Mouse (Mus musculus): ENCODE measurements around the gene Smarca4. TPM values are rescaled to one million over a fixed set of nuclear protein-coding genes. Genes with fewer than 3 reads are reported as not detected.

Gene Smarca4
- polyA plus RNA-seq, 1 experiment from 2014 or later, result 70.9 TPM

DNA sequence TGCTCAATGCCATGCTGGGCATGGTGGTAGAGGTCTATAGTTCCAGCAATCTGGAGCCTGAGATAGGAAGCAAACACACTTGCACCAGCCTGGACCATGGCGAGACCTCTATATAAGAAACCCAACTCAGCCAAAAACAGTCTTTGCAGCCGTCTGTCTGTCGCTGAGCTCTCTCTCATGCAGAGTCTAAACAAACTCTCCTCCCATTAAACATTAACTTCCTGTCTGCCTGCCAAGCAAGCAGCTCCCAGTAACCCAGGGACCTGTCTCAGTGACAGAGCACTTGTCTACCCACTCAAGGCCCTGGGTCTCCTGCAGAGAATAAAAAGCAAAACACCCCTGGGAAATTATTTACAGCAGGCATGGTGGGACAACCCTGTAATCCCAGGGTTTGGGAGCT is 120.6 kb downstream of the Smarca4 start:
- no peaks in the 10 kb centered on the region for H3K27me3 ChIP-seq (replicated peaks; ENCODE audit: control insufficient read depth, insufficient read depth, low read length)
- H3K4me1 ChIP-seq (ENCODE audit: control insufficient read depth, insufficient read depth, low read length), result no peaks in the 10 kb centered on the region
- no peak for DNase-seq (ENCODE audit: low spot score)
- no peak overlapping the region for H3K9ac ChIP-seq (ENCODE audit: low read depth, low read length)
- no peak overlapping the region for H3K4me3 ChIP-seq (ENCODE audit: low read depth, low read length)
- no peaks in the 10 kb centered on the region for H3K9me3 ChIP-seq (ENCODE audit: control insufficient read depth, low read length)
- peaks cover 96% of the 10 kb centered on the region for H3K36me3 ChIP-seq (ENCODE audit: control insufficient read depth, insufficient read depth, low read length)
- no peak for ATAC-seq (ENCODE audit: low read depth)
- H3K27ac ChIP-seq (replicated peaks; ENCODE audit: low read depth, low read length), result no peak overlapping the region
- no peak overlapping the region for H3K4me2 ChIP-seq (ENCODE audit: low read depth, low read length)
- 90% methylated on average over 3 of the region's 3 CpGs for WGBS

DNA sequence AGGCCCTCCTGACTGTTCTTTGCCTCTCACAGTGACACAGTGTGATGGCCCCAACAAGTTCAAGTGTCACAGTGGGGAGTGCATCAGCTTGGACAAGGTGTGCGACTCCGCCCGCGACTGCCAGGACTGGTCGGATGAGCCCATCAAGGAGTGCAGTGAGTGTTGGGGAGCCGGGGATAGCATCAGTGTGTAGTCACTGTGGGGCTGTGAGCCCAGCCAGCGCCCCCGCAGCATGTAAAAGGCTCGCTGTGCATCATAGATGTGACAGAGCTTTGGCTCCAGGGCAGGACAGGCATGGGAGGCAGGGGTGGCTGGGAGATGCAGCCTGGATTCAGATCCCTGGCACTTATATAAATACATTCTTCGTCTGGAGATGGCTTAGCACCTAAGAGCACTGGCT is 121.2 kb downstream of the Smarca4 start:
- H3K27ac ChIP-seq (replicated peaks; ENCODE audit: low read depth, low read length), result no peak overlapping the region
- no peak overlapping the region for H3K4me2 ChIP-seq (ENCODE audit: low read depth, low read length)
- H3K36me3 ChIP-seq (ENCODE audit: control insufficient read depth, insufficient read depth, low read length), result peaks cover 96% of the 10 kb centered on the region
- H3K4me3 ChIP-seq (ENCODE audit: low read depth, low read length), result no peak overlapping the region
- WGBS, result 85% methylated on average over 9 of the region's 10 CpGs
- H3K9me3 ChIP-seq (ENCODE audit: control insufficient read depth, low read length), result no peaks in the 10 kb centered on the region
- no peaks in the 10 kb centered on the region for H3K4me1 ChIP-seq (ENCODE audit: control insufficient read depth, insufficient read depth, low read length)
- ATAC-seq (ENCODE audit: low read depth) (no peak), DNase-seq (ENCODE audit: low spot score) (no peak)
- H3K27me3 ChIP-seq (replicated peaks; ENCODE audit: control insufficient read depth, insufficient read depth, low read length), result no peaks in the 10 kb centered on the region
- no peak overlapping the region for H3K9ac ChIP-seq (ENCODE audit: low read depth, low read length)

DNA sequence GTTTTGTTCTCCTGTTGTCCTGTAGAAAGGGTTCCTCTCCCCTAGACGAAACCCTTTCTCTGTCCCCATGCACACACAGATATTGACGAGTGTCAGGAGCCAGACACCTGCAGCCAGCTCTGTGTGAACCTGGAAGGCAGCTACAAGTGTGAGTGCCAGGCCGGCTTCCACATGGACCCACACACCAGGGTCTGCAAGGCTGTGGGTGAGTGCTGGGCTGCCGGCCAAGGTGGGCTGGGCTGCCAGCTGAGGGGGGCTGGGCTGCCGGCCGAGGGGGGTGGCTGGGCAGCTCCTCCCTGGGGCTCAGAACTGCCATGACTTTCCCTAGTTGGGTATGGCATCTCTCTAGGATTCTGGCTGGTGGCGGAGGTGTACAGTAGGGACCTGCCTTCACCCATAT is 122.8 kb downstream of the Smarca4 start:
- no peak overlapping the region for H3K4me3 ChIP-seq (ENCODE audit: low read depth, low read length)
- H3K9ac ChIP-seq (ENCODE audit: low read depth, low read length), result no peak overlapping the region
- H3K9me3 ChIP-seq (ENCODE audit: control insufficient read depth, low read length), result no peaks in the 10 kb centered on the region
- no peak for ATAC-seq (ENCODE audit: low read depth)
- no peak overlapping the region for H3K27ac ChIP-seq (replicated peaks; ENCODE audit: low read depth, low read length)
- no peak for DNase-seq (ENCODE audit: low spot score)
- WGBS, result 91% methylated on average over 7 of the region's 7 CpGs
- peaks cover 93% of the 10 kb centered on the region for H3K36me3 ChIP-seq (ENCODE audit: control insufficient read depth, insufficient read depth, low read length)
- no peaks in the 10 kb centered on the region for H3K4me1 ChIP-seq (ENCODE audit: control insufficient read depth, insufficient read depth, low read length)
- no peak overlapping the region for H3K4me2 ChIP-seq (ENCODE audit: low read depth, low read length)
- no peaks in the 10 kb centered on the region for H3K27me3 ChIP-seq (replicated peaks; ENCODE audit: control insufficient read depth, insufficient read depth, low read length)

- DNase-seq (ENCODE audit: low spot score), result no peak
- peaks cover 93% of the 10 kb centered on the region for H3K36me3 ChIP-seq (ENCODE audit: control insufficient read depth, insufficient read depth, low read length)
- no peaks in the 10 kb centered on the region for H3K27me3 ChIP-seq (replicated peaks; ENCODE audit: control insufficient read depth, insufficient read depth, low read length)
- no peak overlapping the region for H3K9ac ChIP-seq (ENCODE audit: low read depth, low read length)
- H3K9me3 ChIP-seq (ENCODE audit: control insufficient read depth, low read length), result no peaks in the 10 kb centered on the region
- H3K27ac ChIP-seq (replicated peaks; ENCODE audit: low read depth, low read length), result no peak overlapping the region
- 94% methylated on average over 14 of the region's 14 CpGs for WGBS
- no peak overlapping the region for H3K4me3 ChIP-seq (ENCODE audit: low read depth, low read length)
- H3K4me1 ChIP-seq (ENCODE audit: control insufficient read depth, insufficient read depth, low read length), result no peaks in the 10 kb centered on the region
- ATAC-seq (ENCODE audit: low read depth), result no peak
- no peak overlapping the region for H3K4me2 ChIP-seq (ENCODE audit: low read depth, low read length)
Measured at GRCm38 (mm10) chr9:21740427-21740826, 124.5 kb downstream of the Smarca4 start.

- Histone ChIP-seq H3K4me2 (ENCODE audit: low read depth, low read length) (no peak overlapping the region), H3K36me3 (ENCODE audit: control insufficient read depth, insufficient read depth, low read length) (peaks cover 94% of the 10 kb centered on the region), H3K4me1 (ENCODE audit: control insufficient read depth, insufficient read depth, low read length) (no peaks in the 10 kb centered on the region), H3K27ac (replicated peaks; ENCODE audit: low read depth, low read length) (no peak overlapping the region), H3K9ac (ENCODE audit: low read depth, low read length) (no peak overlapping the region), H3K9me3 (ENCODE audit: control insufficient read depth, low read length) (no peaks in the 10 kb centered on the region), H3K27me3 (replicated peaks; ENCODE audit: control insufficient read depth, insufficient read depth, low read length) (no peaks in the 10 kb centered on the region), H3K4me3 (ENCODE audit: low read depth, low read length) (no peak overlapping the region)
- 94% methylated on average over 10 of the region's 11 CpGs for WGBS
- no peak for DNase-seq (ENCODE audit: low spot score)
- ATAC-seq (ENCODE audit: low read depth), result no peak
Measured at GRCm38 (mm10) chr9:21741514-21741913, 125.5 kb downstream of the Smarca4 start.

DNA sequence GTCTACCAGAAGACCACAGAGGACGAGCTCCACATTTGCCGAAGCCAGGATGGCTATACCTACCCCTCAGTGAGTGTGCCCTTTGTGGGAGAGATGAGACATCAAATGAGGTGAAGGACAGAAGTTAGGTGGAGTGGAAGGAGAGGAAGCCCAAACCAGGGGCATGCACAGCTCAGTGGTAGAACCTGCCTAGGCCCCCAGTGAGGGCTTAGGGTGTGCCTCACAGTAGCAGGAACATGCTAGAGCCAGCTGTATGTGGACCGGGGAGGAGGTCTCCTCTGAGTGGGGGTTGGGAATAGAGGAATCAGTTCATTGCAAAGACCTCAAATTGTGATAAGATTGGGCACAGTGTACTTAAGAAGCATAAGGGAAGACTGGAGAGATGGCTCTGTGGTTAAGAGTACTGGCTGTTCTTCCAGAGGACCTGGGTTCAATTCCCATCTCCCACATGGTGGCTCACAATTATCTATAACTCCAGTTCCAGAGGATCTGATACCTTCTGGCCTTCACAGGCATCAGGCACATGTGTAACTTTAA is 131.3 kb downstream of the Smarca4 start:
- H3K9me3 ChIP-seq (ENCODE audit: control insufficient read depth, low read length), result no peaks in the 10 kb centered on the region
- no peaks in the 10 kb centered on the region for H3K27me3 ChIP-seq (replicated peaks; ENCODE audit: control insufficient read depth, insufficient read depth, low read length)
- no peak overlapping the region for H3K4me2 ChIP-seq (ENCODE audit: low read depth, low read length)
- no peak for DNase-seq (ENCODE audit: low spot score)
- no peak overlapping the region for H3K9ac ChIP-seq (ENCODE audit: low read depth, low read length)
- peaks cover 75% of the 10 kb centered on the region for H3K36me3 ChIP-seq (ENCODE audit: control insufficient read depth, insufficient read depth, low read length)
- no peak overlapping the region for H3K4me3 ChIP-seq (ENCODE audit: low read depth, low read length)
- H3K4me1 ChIP-seq (ENCODE audit: control insufficient read depth, insufficient read depth, low read length), result 0 out of 2 replicates have a peak, but pooled peaks cover 3% of the 10 kb centered on the region
- no peak overlapping the region for H3K27ac ChIP-seq (replicated peaks; ENCODE audit: low read depth, low read length)
- 83% methylated on average over 3 of the region's 3 CpGs for WGBS
- no peak for ATAC-seq (ENCODE audit: low read depth)

DNA sequence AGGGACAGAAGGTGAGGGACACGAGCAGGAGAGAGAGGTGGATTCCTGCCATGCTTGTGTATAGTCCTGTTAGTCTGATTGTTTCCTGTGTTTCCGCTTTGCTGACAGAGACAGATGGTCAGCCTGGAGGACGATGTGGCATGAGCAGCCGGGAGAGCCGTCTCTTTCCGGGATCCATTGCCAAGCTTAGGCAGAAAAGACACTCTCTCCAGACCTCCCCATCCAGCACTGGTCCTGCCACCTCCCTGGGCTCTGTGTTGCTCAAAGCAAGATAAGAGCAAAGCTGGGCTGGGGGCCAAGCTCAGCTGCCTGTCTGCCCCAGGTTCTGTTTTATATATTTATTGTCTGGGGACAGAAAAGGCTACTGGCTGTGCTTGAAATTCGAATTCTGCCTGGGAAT is 132.1 kb downstream of the Smarca4 start:
- DNase-seq (ENCODE audit: low spot score) (peak; percentile 20), ATAC-seq (ENCODE audit: low read depth) (no peak)
- Histone ChIP-seq H3K27me3 (replicated peaks; ENCODE audit: control insufficient read depth, insufficient read depth, low read length) (no peaks in the 10 kb centered on the region), H3K27ac (replicated peaks; ENCODE audit: low read depth, low read length) (no peak overlapping the region), H3K4me1 (ENCODE audit: control insufficient read depth, insufficient read depth, low read length) (0 out of 2 replicates have a peak, but pooled peaks cover 3% of the 10 kb centered on the region), H3K9me3 (ENCODE audit: control insufficient read depth, low read length) (no peaks in the 10 kb centered on the region), H3K4me2 (ENCODE audit: low read depth, low read length) (no peak overlapping the region), H3K36me3 (ENCODE audit: control insufficient read depth, insufficient read depth, low read length) (peaks cover 69% of the 10 kb centered on the region), H3K4me3 (ENCODE audit: low read depth, low read length) (no peak overlapping the region), H3K9ac (ENCODE audit: low read depth, low read length) (peak overlapping the region; percentile 19; the same call in 1 of the 2 replicates)
- 58% methylated on average over 7 of the region's 7 CpGs for WGBS

GRCm38 (mm10) chr9:21748491-21748890 is 132.5 kb downstream of the Smarca4 start:
- no peak overlapping the region for H3K4me2 ChIP-seq (ENCODE audit: low read depth, low read length)
- H3K9me3 ChIP-seq (ENCODE audit: control insufficient read depth, low read length), result no peaks in the 10 kb centered on the region
- no peak overlapping the region for H3K4me3 ChIP-seq (ENCODE audit: low read depth, low read length)
- H3K27me3 ChIP-seq (replicated peaks; ENCODE audit: control insufficient read depth, insufficient read depth, low read length), result no peaks in the 10 kb centered on the region
- no peak for ATAC-seq (ENCODE audit: low read depth)
- H3K9ac ChIP-seq (ENCODE audit: low read depth, low read length), result peak overlapping the region; percentile 19; the same call in 1 of the 2 replicates
- H3K4me1 ChIP-seq (ENCODE audit: control insufficient read depth, insufficient read depth, low read length), result 0 out of 2 replicates have a peak, but pooled peaks cover 3% of the 10 kb centered on the region
- no peak for DNase-seq (ENCODE audit: low spot score)
- 87% methylated on average over 10 of the region's 10 CpGs for WGBS
- no peak overlapping the region for H3K27ac ChIP-seq (replicated peaks; ENCODE audit: low read depth, low read length)
- peaks cover 66% of the 10 kb centered on the region for H3K36me3 ChIP-seq (ENCODE audit: control insufficient read depth, insufficient read depth, low read length)

- H3K4me2 ChIP-seq (ENCODE audit: low read depth, low read length), result no peak overlapping the region
- no peak for DNase-seq (ENCODE audit: low spot score)
- no peak overlapping the region for H3K27ac ChIP-seq (replicated peaks; ENCODE audit: low read depth, low read length)
- H3K27me3 ChIP-seq (replicated peaks; ENCODE audit: control insufficient read depth, insufficient read depth, low read length), result no peaks in the 10 kb centered on the region
- peaks cover 63% of the 10 kb centered on the region for H3K36me3 ChIP-seq (ENCODE audit: control insufficient read depth, insufficient read depth, low read length)
- no peak for ATAC-seq (ENCODE audit: low read depth)
- H3K9me3 ChIP-seq (ENCODE audit: control insufficient read depth, low read length), result no peaks in the 10 kb centered on the region
- H3K4me1 ChIP-seq (ENCODE audit: control insufficient read depth, insufficient read depth, low read length), result 0 out of 2 replicates have a peak, but pooled peaks cover 3% of the 10 kb centered on the region
- H3K4me3 ChIP-seq (ENCODE audit: low read depth, low read length), result no peak overlapping the region
- no peak overlapping the region for H3K9ac ChIP-seq (ENCODE audit: low read depth, low read length)
- 81% methylated on average over 6 of the region's 6 CpGs for WGBS
Measured at GRCm38 (mm10) chr9:21749382-21750118, 133.6 kb downstream of the Smarca4 start.

Data from embryonic facial prominence, embryonic 14.5 days (tissue).